Mouse (Mus musculus): ENCODE results near the gene Dmpk. TPM values are rescaled to one million over a fixed set of nuclear protein-coding genes. Genes with fewer than 3 reads are reported as not detected.

The Dmpk gene
- polyA plus RNA-seq (2015; fragmentation: Nextera tagmentation; extraction: Ambion mirVana) = 50.8 and 60.4 TPM in 2 replicates

DNA sequence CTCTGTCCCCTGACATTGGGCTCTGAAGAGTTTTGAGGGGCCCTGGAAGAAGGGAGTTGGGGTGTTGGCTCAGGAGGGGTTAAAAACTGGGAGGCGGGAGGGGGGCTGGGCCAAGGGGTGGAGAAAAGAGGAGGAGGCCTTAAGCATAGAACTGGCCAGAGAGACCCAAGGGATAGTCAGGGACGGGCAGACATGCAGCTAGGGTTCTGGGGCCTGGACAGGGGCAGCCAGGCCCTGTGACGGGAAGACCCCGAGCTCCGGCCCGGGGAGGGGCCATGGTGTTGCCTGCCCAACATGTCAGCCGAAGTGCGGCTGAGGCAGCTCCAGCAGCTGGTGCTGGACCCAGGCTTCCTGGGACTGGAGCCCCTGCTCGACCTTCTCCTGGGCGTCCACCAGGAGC lies at the start of gene Dmpk:
Dmpk (plus strand) TSS at position 149 of the 400 bp plus-strand sequence.
- no peaks in the 10 kb centered on the region for H3K27me3 ChIP-seq (replicated peaks; ENCODE audit: control insufficient read depth, insufficient read depth, low read length)
- 33% methylated on average over 10 of the region's 10 CpGs for WGBS
- no peak within 1 kb of the TSS; the same call in 1 of the 2 replicates for H3K27ac ChIP-seq (ENCODE audit: low read depth, low read length)
- peak within 1 kb of the TSS; percentile 56 for H3K4me2 ChIP-seq (replicated peaks; ENCODE audit: low read depth)
- peaks cover 33% of the 10 kb centered on the region for H3K36me3 ChIP-seq (ENCODE audit: control insufficient read depth, insufficient read depth)
- ATAC-seq = peak; percentile 7; the same call in 1 of the 2 replicates
- peak within 1 kb of the TSS; percentile 31 for H3K4me3 ChIP-seq (ENCODE audit: low read depth, low read length)
- H3K4me1 ChIP-seq (replicated peaks; ENCODE audit: control insufficient read depth, insufficient read depth, low read length) = no peaks in the 10 kb centered on the region
- no peaks in the 10 kb centered on the region for H3K9me3 ChIP-seq (ENCODE audit: control insufficient read depth)
- TF ChIP-seq CTCF (IDR thresholded peaks at IDR 0.05; ENCODE audit: low read depth) = no peak
- H3K9ac ChIP-seq (ENCODE audit: low read depth, low read length) = peak within 1 kb of the TSS; percentile 4; the same call in 1 of the 2 replicates

GRCm38 (mm10) chr7:19044616-19045015 lies 39.0 kb upstream of the Dmpk start:
- H3K4me1 ChIP-seq (replicated peaks; ENCODE audit: control insufficient read depth, insufficient read depth, low read length) = no peaks in the 10 kb centered on the region
- TF ChIP-seq CTCF (IDR thresholded peaks at IDR 0.05; ENCODE audit: low read depth) = no peak
- no peak for ATAC-seq
- H3K4me3 ChIP-seq (ENCODE audit: low read depth, low read length) = no peak overlapping the region
- peaks cover 99% of the 10 kb centered on the region for H3K36me3 ChIP-seq (ENCODE audit: control insufficient read depth, insufficient read depth)
- H3K4me2 ChIP-seq (replicated peaks; ENCODE audit: low read depth) = no peak overlapping the region
- H3K9me3 ChIP-seq (ENCODE audit: control insufficient read depth) = no peaks in the 10 kb centered on the region
- WGBS = 97% methylated on average over 6 of the region's 6 CpGs
- H3K27me3 ChIP-seq (replicated peaks; ENCODE audit: control insufficient read depth, insufficient read depth, low read length) = no peaks in the 10 kb centered on the region
- no peak overlapping the region for H3K9ac ChIP-seq (ENCODE audit: low read depth, low read length)
- H3K27ac ChIP-seq (ENCODE audit: low read depth, low read length) = no peak overlapping the region

DNA sequence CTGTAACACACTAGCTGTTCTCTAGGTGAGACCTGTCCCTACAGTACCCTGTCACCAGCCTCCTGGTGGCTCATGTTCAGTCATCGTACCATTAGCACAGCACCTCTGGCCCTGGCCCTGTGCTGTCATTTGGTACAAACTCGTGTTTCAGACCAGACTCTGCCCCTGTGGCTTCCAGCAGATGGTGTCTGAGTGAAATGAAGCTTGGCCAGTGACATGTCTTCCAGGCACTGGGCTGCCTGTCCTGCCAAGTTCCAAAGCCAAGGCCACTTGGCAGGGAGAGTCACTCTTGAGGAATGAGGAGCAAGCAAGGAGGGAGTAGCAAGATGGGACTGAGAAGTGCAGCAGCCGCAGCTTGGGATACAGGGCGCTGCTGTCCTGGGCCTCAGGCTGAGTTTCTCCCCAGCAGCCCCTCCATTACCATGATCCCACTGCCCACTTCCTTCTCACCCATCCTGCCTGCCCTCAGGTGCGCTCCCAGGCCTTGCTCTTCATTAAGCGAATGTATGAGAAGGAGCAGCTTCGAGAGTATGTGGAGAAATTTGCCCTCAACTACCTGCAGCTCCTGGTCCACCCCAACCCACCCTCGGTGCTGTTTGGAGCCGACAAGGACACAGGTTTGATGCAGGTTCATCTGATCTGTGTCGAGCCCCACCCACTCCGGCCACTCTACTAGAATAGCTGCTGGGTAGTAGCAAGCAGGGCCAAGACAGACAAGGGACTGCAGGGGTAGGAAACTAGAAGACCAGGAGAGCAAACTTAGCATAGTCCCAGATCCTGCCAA lies 37.2 kb upstream of the Dmpk start:
- WGBS = 89% methylated on average over 11 of the region's 11 CpGs
- Histone ChIP-seq H3K27me3 (replicated peaks; ENCODE audit: control insufficient read depth, insufficient read depth, low read length) (no peaks in the 10 kb centered on the region), H3K4me3 (ENCODE audit: low read depth, low read length) (no peak overlapping the region), H3K4me1 (replicated peaks; ENCODE audit: control insufficient read depth, insufficient read depth, low read length) (no peaks in the 10 kb centered on the region), H3K9me3 (ENCODE audit: control insufficient read depth) (no peaks in the 10 kb centered on the region), H3K4me2 (replicated peaks; ENCODE audit: low read depth) (no peak overlapping the region), H3K36me3 (ENCODE audit: control insufficient read depth, insufficient read depth) (peaks cover 98% of the 10 kb centered on the region), H3K27ac (ENCODE audit: low read depth, low read length) (no peak overlapping the region), H3K9ac (ENCODE audit: low read depth, low read length) (no peak overlapping the region)
- ATAC-seq = no peak
- no peak for TF ChIP-seq CTCF (IDR thresholded peaks at IDR 0.05; ENCODE audit: low read depth)

- ATAC-seq = no peak
- no peak overlapping the region for H3K4me3 ChIP-seq (ENCODE audit: low read depth, low read length)
- TF ChIP-seq CTCF (IDR thresholded peaks at IDR 0.05; ENCODE audit: low read depth) = no peak
- H3K4me1 ChIP-seq (replicated peaks; ENCODE audit: control insufficient read depth, insufficient read depth, low read length) = no peaks in the 10 kb centered on the region
- no peak overlapping the region for H3K27ac ChIP-seq (ENCODE audit: low read depth, low read length)
- H3K9me3 ChIP-seq (ENCODE audit: control insufficient read depth) = no peaks in the 10 kb centered on the region
- no peaks in the 10 kb centered on the region for H3K27me3 ChIP-seq (replicated peaks; ENCODE audit: control insufficient read depth, insufficient read depth, low read length)
- no peak overlapping the region for H3K4me2 ChIP-seq (replicated peaks; ENCODE audit: low read depth)
- 86% methylated on average over 14 of the region's 14 CpGs for WGBS
- H3K36me3 ChIP-seq (ENCODE audit: control insufficient read depth, insufficient read depth) = peaks cover 93% of the 10 kb centered on the region
- no peak overlapping the region for H3K9ac ChIP-seq (ENCODE audit: low read depth, low read length)
Observed at GRCm38 (mm10) chr7:19048006-19048527, 35.6 kb upstream of the Dmpk start.

GRCm38 (mm10) chr7:19049252-19049651 lies 34.4 kb upstream of the Dmpk start:
- Histone ChIP-seq H3K9me3 (ENCODE audit: control insufficient read depth) (no peaks in the 10 kb centered on the region), H3K36me3 (ENCODE audit: control insufficient read depth, insufficient read depth) (peaks cover 87% of the 10 kb centered on the region), H3K4me2 (replicated peaks; ENCODE audit: low read depth) (no peak overlapping the region), H3K27me3 (replicated peaks; ENCODE audit: control insufficient read depth, insufficient read depth, low read length) (no peaks in the 10 kb centered on the region), H3K4me3 (ENCODE audit: low read depth, low read length) (no peak overlapping the region), H3K4me1 (replicated peaks; ENCODE audit: control insufficient read depth, insufficient read depth, low read length) (no peaks in the 10 kb centered on the region), H3K27ac (ENCODE audit: low read depth, low read length) (no peak overlapping the region), H3K9ac (ENCODE audit: low read depth, low read length) (no peak overlapping the region)
- TF ChIP-seq CTCF (IDR thresholded peaks at IDR 0.05; ENCODE audit: low read depth) = no peak
- ATAC-seq = no peak
- WGBS = 86% methylated on average over 5 of the region's 5 CpGs

DNA sequence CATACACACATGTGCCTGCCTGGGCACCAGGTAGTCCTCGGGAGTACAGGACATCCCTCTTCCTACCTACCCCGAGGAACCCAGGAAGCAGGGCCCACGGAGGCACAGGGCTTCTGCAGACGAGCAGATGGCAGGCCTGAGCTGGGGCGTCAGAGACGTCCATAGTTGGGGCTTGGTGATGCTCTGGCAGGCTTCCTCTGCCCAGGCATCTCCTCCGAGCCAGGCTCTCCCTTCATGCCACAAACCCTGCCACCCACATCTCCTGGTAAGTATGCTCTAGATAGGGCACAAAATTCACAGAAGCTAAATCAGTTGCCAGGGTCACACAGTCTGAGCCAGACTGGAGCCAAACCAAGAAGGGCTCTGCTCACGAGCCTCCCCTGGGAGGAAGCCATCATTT lies 33.5 kb upstream of the Dmpk start:
- Histone ChIP-seq H3K4me3 (ENCODE audit: low read depth, low read length) (no peak overlapping the region), H3K4me2 (replicated peaks; ENCODE audit: low read depth) (no peak overlapping the region), H3K9me3 (ENCODE audit: control insufficient read depth) (no peaks in the 10 kb centered on the region), H3K9ac (ENCODE audit: low read depth, low read length) (no peak overlapping the region), H3K27ac (ENCODE audit: low read depth, low read length) (no peak overlapping the region), H3K27me3 (replicated peaks; ENCODE audit: control insufficient read depth, insufficient read depth, low read length) (no peaks in the 10 kb centered on the region), H3K4me1 (replicated peaks; ENCODE audit: control insufficient read depth, insufficient read depth, low read length) (no peaks in the 10 kb centered on the region), H3K36me3 (ENCODE audit: control insufficient read depth, insufficient read depth) (peaks cover 80% of the 10 kb centered on the region)
- no peak for TF ChIP-seq CTCF (IDR thresholded peaks at IDR 0.05; ENCODE audit: low read depth)
- no peak for ATAC-seq
- WGBS = 82% methylated on average over 8 of the region's 8 CpGs

Measured in intestine, postnatal 0 days (tissue).